Mouse (Mus musculus) large intestine, adult 2 months (tissue): ENCODE results near the gene Gm26620. TPM values are rescaled to one million over a fixed set of nuclear protein-coding genes. Genes with fewer than 3 reads are reported as not detected.

Experiments used
- DNase-seq: peaks from one replicate; pipeline ENCODE4 v3.0.0-alpha.2; 2012; ENCODE audit warnings: low read depth, low spot score
- WGBS: fragments of 180-500 bp; shearing (Covaris S2); methylation state at CpG from one replicate; pipeline ENCODE4 v1.1.7; 2018; 5-methylcytosine and 5-hydroxymethylcytosine counted together
- polyA plus RNA-seq: library from polyadenylated mRNA; depleted of rRNA; stranded (reverse); fragments of >200 nt; gene quantifications from 2 replicates; pipeline ENCODE4 v1.2.3, GENCODE M21; 2012; rRNA removed

Gm26620 gene
- 1.1 and 1.2 TPM in 2 replicates for polyA plus RNA-seq

GRCm38 (mm10) chr1:170884978-170885561, at the start of gene Gm26620, which contains the start of gene Dusp12:
Gene Gm26620 (plus strand): TSS chr1:170885065.
Gene Dusp12 (minus strand): TSS chr1:170885540.
- DNase-seq = no peak
- under 1% methylated on average over 46 of the region's 46 CpGs for WGBS

- DNase-seq = no peak
Observed at GRCm38 (mm10) chr1:170839685-170840084, 45.2 kb upstream of the Gm26620 start.

- no peak for DNase-seq
- 74% methylated on average over 8 of the region's 8 CpGs for WGBS
Observed at GRCm38 (mm10) chr1:170844380-170844779, 40.5 kb upstream of the Gm26620 start.

GRCm38 (mm10) chr1:170845448-170846307, 39.2 kb upstream of the Gm26620 start:
- WGBS = 65% methylated on average over 10 of the region's 10 CpGs
- DNase-seq = no peak

GRCm38 (mm10) chr1:170850007-170850406, 34.9 kb upstream of the Gm26620 start:
- DNase-seq = no peak
- 96% methylated on average over 2 of the region's 2 CpGs for WGBS

- DNase-seq = no peak
- 94% methylated on average over 23 of the region's 23 CpGs for WGBS
Observed at GRCm38 (mm10) chr1:170850637-170851624, 33.9 kb upstream of the Gm26620 start.

- 93% methylated on average over 3 of the region's 3 CpGs for WGBS
Observed at GRCm38 (mm10) chr1:170853604-170854003, 31.3 kb upstream of the Gm26620 start.

GRCm38 (mm10) chr1:170855056-170855760, 29.7 kb upstream of the Gm26620 start:
- 88% methylated on average over 13 of the region's 13 CpGs for WGBS
- no peak for DNase-seq

More at GRCm38 (mm10) chr1:170853604-170854003, 31.3 kb upstream of the Gm26620 start:
- no peak for DNase-seq

- DNase-seq = no peak
- 85% methylated on average over 2 of the region's 2 CpGs for WGBS
Observed at GRCm38 (mm10) chr1:170857369-170857768, 27.5 kb upstream of the Gm26620 start.

GRCm38 (mm10) chr1:170858872-170859271, 26.0 kb upstream of the Gm26620 start:
- WGBS = 81% methylated on average over 2 of the region's 2 CpGs
- no peak for DNase-seq

GRCm38 (mm10) chr1:170861671-170862434, 23.0 kb upstream of the Gm26620 start:
- WGBS = 70% methylated on average over 13 of the region's 13 CpGs
- DNase-seq = no peak

- DNase-seq = no peak
- 64% methylated on average over 3 of the region's 3 CpGs for WGBS
Observed at GRCm38 (mm10) chr1:170862435-170862717, 22.5 kb upstream of the Gm26620 start.

GRCm38 (mm10) chr1:170863033-170863432, 21.8 kb upstream of the Gm26620 start:
- 50% methylated on average over 4 of the region's 4 CpGs for WGBS
- no peak for DNase-seq

GRCm38 (mm10) chr1:170864234-170864633, 20.6 kb upstream of the Gm26620 start:
- DNase-seq = no peak

- DNase-seq = no peak
- WGBS = 52% methylated on average over 3 of the region's 3 CpGs
Observed at GRCm38 (mm10) chr1:170864754-170865153, 20.1 kb upstream of the Gm26620 start.

- 86% methylated on average over 5 of the region's 5 CpGs for WGBS
- no peak for DNase-seq
Observed at GRCm38 (mm10) chr1:170865406-170865805, 19.5 kb upstream of the Gm26620 start.

GRCm38 (mm10) chr1:170866992-170867690, 17.7 kb upstream of the Gm26620 start:
- no peak for DNase-seq
- under 1% methylated on average over 30 of the region's 30 CpGs for WGBS

GRCm38 (mm10) chr1:170867691-170868105, 17.2 kb upstream of the Gm26620 start, which contains the start of gene Atf6:
Gene Atf6 (minus strand): TSS chr1:170867771.
- DNase-seq = peak; percentile 81
- under 1% methylated on average over 25 of the region's 25 CpGs for WGBS
